Mouse (Mus musculus): ENCODE data around the gene Cutc.

Gene Cutc

GRCm38 (mm10) chr19:43753226-43753835 lies 535 bp downstream of the Cutc start:
- DNase-seq (ENCODE audit: low spot score in 2 of 2): peak; percentile 83 to 84

- DNase-seq (ENCODE audit: low spot score in 2 of 2): no peak
These were observed 1.4 kb downstream of the Cutc start for GRCm38 (mm10) chr19:43754237-43754636.

- no peak for DNase-seq (ENCODE audit: low spot score in 2 of 2)
These were observed 2.1 kb downstream of the Cutc start for GRCm38 (mm10) chr19:43754872-43755271.

GRCm38 (mm10) chr19:43760504-43760903 lies 7.7 kb downstream of the Cutc start:
- peak; percentile 54 to 55 for DNase-seq (ENCODE audit: low spot score in 2 of 2)

GRCm38 (mm10) chr19:43761543-43762256 lies 8.9 kb downstream of the Cutc start:
- DNase-seq (ENCODE audit: low spot score in 2 of 2): no peak

- DNase-seq (ENCODE audit: low spot score in 2 of 2): no peak
These were observed 9.6 kb downstream of the Cutc start for GRCm38 (mm10) chr19:43762410-43762809.

- DNase-seq (ENCODE audit: low spot score in 2 of 2): no peak
These were observed 13.7 kb downstream of the Cutc start for GRCm38 (mm10) chr19:43766451-43766850.

GRCm38 (mm10) chr19:43767549-43768322 lies 14.9 kb downstream of the Cutc start:
- no peak for DNase-seq (ENCODE audit: low spot score in 2 of 2)

GRCm38 (mm10) chr19:43769366-43769960 lies 16.7 kb downstream of the Cutc start:
- DNase-seq (ENCODE audit: low spot score in 2 of 2): no peak

GRCm38 (mm10) chr19:43770584-43770983 lies 17.8 kb downstream of the Cutc start:
- DNase-seq (ENCODE audit: low spot score in 2 of 2): no peak

- DNase-seq (ENCODE audit: low spot score in 2 of 2): no peak
These were observed 18.7 kb downstream of the Cutc start for GRCm38 (mm10) chr19:43771499-43771969.

- no peak for DNase-seq (ENCODE audit: low spot score in 2 of 2)
These were observed 19.5 kb downstream of the Cutc start for GRCm38 (mm10) chr19:43772311-43772710.

- DNase-seq (ENCODE audit: low spot score in 2 of 2): no peak
These were observed 22.6 kb downstream of the Cutc start for GRCm38 (mm10) chr19:43775433-43775832.

- no peak for DNase-seq (ENCODE audit: low spot score in 2 of 2)
These were observed 23.8 kb downstream of the Cutc start for GRCm38 (mm10) chr19:43776561-43776960.

- DNase-seq (ENCODE audit: low spot score in 2 of 2): no peak
These were observed 24.5 kb downstream of the Cutc start for GRCm38 (mm10) chr19:43777308-43777707.

GRCm38 (mm10) chr19:43780391-43780790 lies 27.6 kb downstream of the Cutc start:
- no peak for DNase-seq (ENCODE audit: low spot score in 2 of 2)

- no peak for DNase-seq (ENCODE audit: low spot score in 2 of 2)
These were observed 29.2 kb downstream of the Cutc start, which contains the start of gene Abcc2 for GRCm38 (mm10) chr19:43781980-43782379. Gene Abcc2 (plus strand): TSS chr19:43782192.

GRCm38 (mm10) chr19:43784761-43785160 lies 32.0 kb downstream of the Cutc start:
- DNase-seq (ENCODE audit: low spot score in 2 of 2): no peak

GRCm38 (mm10) chr19:43786249-43787026 lies 33.6 kb downstream of the Cutc start:
- no peak for DNase-seq (ENCODE audit: low spot score in 2 of 2)

GRCm38 (mm10) chr19:43789817-43790216 lies 37.0 kb downstream of the Cutc start:
- DNase-seq (ENCODE audit: low spot score in 2 of 2): no peak

GRCm38 (mm10) chr19:43792537-43792936 lies 39.7 kb downstream of the Cutc start:
- no peak for DNase-seq (ENCODE audit: low spot score in 2 of 2)
